Mouse (Mus musculus) thymus, adult 2 months (tissue): ENCODE measurements at regions not wholly inside any gene's neighbourhood (a gene's known extent, or its start where the extent isn't known, plus 50 kb on each side); places are given as distances from the start of the nearest gene placed in this dataset.

Experiments
- CTCF ChIP-seq: fragments of 200-500 bp; IDR thresholded peaks from 2 replicates; pipeline ENCODE4 v1.5.1; 2012; ENCODE audit warnings: mild to moderate bottlenecking, control low read depth, low read length, moderate library complexity, borderline replicate concordance; ENCODE audit not compliant: control insufficient read depth, poor library complexity, insufficient read depth; ENCODE audit errors: extremely low read depth
- POLR2A ChIP-seq: fragments of 200-500 bp; IDR thresholded peaks from 2 replicates; pipeline ENCODE4 v1.6.1; 2012; ENCODE audit warnings: mild to moderate bottlenecking, low read length, control low read depth, moderate library complexity; ENCODE audit not compliant: control insufficient read depth, poor library complexity, insufficient read depth; ENCODE audit errors: extremely low read depth

DNA sequence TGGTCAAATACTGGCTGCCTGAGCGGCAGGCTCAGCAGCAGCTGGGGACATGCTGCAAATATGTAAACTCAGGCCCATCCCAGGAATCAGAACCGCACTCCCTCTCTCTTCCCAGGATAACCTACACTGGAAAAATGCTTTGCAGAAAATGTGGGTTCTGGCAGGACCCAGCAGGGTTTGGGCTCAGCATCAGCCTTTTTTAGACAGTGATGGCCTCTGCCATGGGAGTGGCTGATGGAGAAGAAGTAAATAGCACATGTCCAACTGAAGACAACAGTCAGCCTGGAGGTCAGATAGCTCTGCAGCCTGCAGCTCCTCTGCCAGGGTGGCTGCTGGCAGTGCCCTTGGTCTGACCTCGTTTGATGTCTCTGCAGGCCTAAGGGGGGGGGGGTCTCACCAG lies 220.2 kb upstream of the Mphosph6 start:
- no peak for TF ChIP-seq POLR2A
- no peak for TF ChIP-seq CTCF
